Mouse (Mus musculus) olfactory bulb, adult 2 months (tissue): Measurements from ENCODE around the gene Nf1.

Experiments used
- CTCF ChIP-seq: fragments of 200-500 bp; IDR thresholded peaks from 2 replicates; pipeline ENCODE4 v1.5.1; 2012; ENCODE audit warnings: low read depth, mild to moderate bottlenecking, low read length, moderate library complexity; ENCODE audit not compliant: insufficient read depth
- POLR2A ChIP-seq: fragments of 200-500 bp; IDR thresholded peaks from 2 replicates; pipeline ENCODE4 v1.6.1; 2012; ENCODE audit warnings: mild to moderate bottlenecking, low read depth, low read length, moderate library complexity; ENCODE audit not compliant: insufficient read depth

- no peak for TF ChIP-seq CTCF
- TF ChIP-seq POLR2A = no peak
Observed at GRCm38 (mm10) chr11:79520772-79521171, 181.3 kb downstream of the Nf1 start.
